ENCODE assay signal across 13 mouse cellular contexts in genomic region chr8:45994111-45994510, GRCm38 (mm10). TPM values are rescaled to one million over a fixed set of nuclear protein-coding genes. Genes with fewer than 3 reads are reported as not detected.
A peak's percentile ranks its signal among the peaks of the same experiment; 100 is the strongest.
DNase-seq lines count a peak whose midpoint lies in the region; ATAC-seq and TF ChIP-seq lines count a peak whose summit lies in the region.
"Had no signal": no experiment of that assay in that cellular context is flagged by ENCODE, and none has a peak within 500 bp of the region (broad histone marks: within the 10 kb centered on the region; RNA-seq: fewer than 3 reads in every experiment).

No protein-coding gene starts in this region.

- ATAC-seq in monocyte, adult 5-6 weeks (replicated peaks; ENCODE audit: insufficient number of reproducible peaks, low FRiP score, low TSS enrichment, poor library complexity, severe bottlenecking) = peak; percentile 59; the same call in 1 of the 2 replicates

- DNase-seq in kidney, adult 2 months = no peak
- DNase-seq in kidney, adult 11 months = no peak
- DNase-seq in CD4-positive helper T cell, adult 2 months (ENCODE audit: low read depth, low spot score) = peak; percentile 37
- DNase-seq in ZHBTc4 (ENCODE audit: low read depth, low spot score) = peak; percentile 72
- DNase-seq in ovary, adult 18-20 months (ENCODE audit: low spot score) = no peak
- no peak for DNase-seq in spleen, postnatal 4 days (ENCODE audit: low spot score in 2 of 2)
- no peak for DNase-seq in adrenal gland, postnatal 36 days
- DNase-seq: cerebellum, adult 9-10 months had no signal

- TF ChIP-seq POLR2A in kidney, adult 2 months (IDR thresholded peaks at IDR 0.05; ENCODE audit: low read depth, low read length) = no peak

- H3K27ac ChIP-seq in kidney, adult 2 months (ENCODE audit: insufficient read depth, low read depth, low read length) = no peak overlapping the region
- H3K27ac ChIP-seq: neural tube, embryonic 15.5 days had no signal

- no peak overlapping the region for H3K4me3 ChIP-seq in kidney, adult 2 months (ENCODE audit: insufficient read depth, low read depth, low read length)
- H3K4me3 ChIP-seq: neural tube, embryonic 15.5 days had no signal

- H3K27me3 ChIP-seq in kidney, adult 2 months (replicated peaks; ENCODE audit: control insufficient read depth, insufficient read depth, low read length) = no peaks in the 10 kb centered on the region
- H3K27me3 ChIP-seq: neural tube, embryonic 15.5 days had no signal

- 0 out of 2 replicates have a peak, but pooled peaks cover 1% of the 10 kb centered on the region for H3K4me1 ChIP-seq in kidney, adult 2 months (ENCODE audit: control insufficient read depth, insufficient read depth, low read length)

- 99% methylated on average over 2 of the region's 2 CpGs for WGBS in kidney, adult 2 months

- H3K36me3 ChIP-seq in kidney, adult 2 months (ENCODE audit: control insufficient read depth, insufficient read depth, low read length) = peaks cover 7% of the 10 kb centered on the region; the same call in 1 of the 2 replicates

- peak; percentile 45; the same call in 1 of the 2 replicates for TF ChIP-seq CTCF in kidney, adult 2 months (conservative IDR thresholded peaks at IDR 0.05; ENCODE audit: insufficient read depth, insufficient read length, low read depth, low read length)

RNA-seq across cellular contexts. Expression of gene Lrp2bp, which starts 5.0 kb away (rescaled TPM):
- polyA plus RNA-seq in kidney, adult 2 months (2012; rRNA removed) = 0.17 and 0.18 TPM in 2 replicates
- total RNA-seq in monocyte, adult 5-6 weeks (2017) = 0.19 TPM in 1 of 3 replicates, not detected in the others
- total RNA-seq in adrenal gland, postnatal 36 days (2021) = under 1 TPM in 1 of 2 experiments, not detected in 1; 0.26 TPM

RNA-seq across cellular contexts. Expression of gene Ankrd37, which starts 11.4 kb away (rescaled TPM):
- 1.5 and 1.8 TPM in 2 replicates for polyA plus RNA-seq in kidney, adult 2 months (2012; rRNA removed)
- total RNA-seq in monocyte, adult 5-6 weeks (2017) = 7.3 to 18.8 TPM (median 11.7 TPM) in 3 replicates
- under 1 TPM; 0.60 to 0.82 TPM for total RNA-seq in adrenal gland, postnatal 36 days (2021)

RNA-seq across cellular contexts. Expression of gene Ufsp2, which starts 18.8 kb away (rescaled TPM):
- 22.9 and 29.2 TPM in 2 replicates for polyA plus RNA-seq in kidney, adult 2 months (2012; rRNA removed)
- 59.2 to 74.7 TPM (median 73.5 TPM) in 3 replicates for total RNA-seq in monocyte, adult 5-6 weeks (2017)
- 10 to 100 TPM; 47.5 to 64.7 TPM for total RNA-seq in adrenal gland, postnatal 36 days (2021)

RNA-seq across cellular contexts. Expression of gene 1700029J07Rik, which starts 19.1 kb away (rescaled TPM):
- polyA plus RNA-seq in kidney, adult 2 months (2012; rRNA removed) = 1.2 and 1.3 TPM in 2 replicates
- 0.32 to 2.5 TPM (median 2.1 TPM) in 3 replicates for total RNA-seq in monocyte, adult 5-6 weeks (2017)
- total RNA-seq in adrenal gland, postnatal 36 days (2021) = 1 to 10 TPM; 1.7 to 2.8 TPM

RNA-seq across cellular contexts. Expression of gene Ccdc110, which starts 59.7 kb away (rescaled TPM):
- not detected in 2 replicates for polyA plus RNA-seq in kidney, adult 2 months (2012; rRNA removed)
- not detected in 3 replicates for total RNA-seq in monocyte, adult 5-6 weeks (2017)
- total RNA-seq in adrenal gland, postnatal 36 days (2021) = not detected
- total RNA-seq: hematopoietic stem cell, adult 5-6 weeks had no signal
- polyA plus RNA-seq: lung, embryonic 16.5 days; stomach, embryonic 16.5 days had no signal

Comparison
In these comparisons a context has a peak if more than half of its experiments do, and no peak if none do; other contexts are left out.
1. DNase-seq: peak in CD4-positive helper T cell, adult 2 months (single experiment) and ZHBTc4 (single experiment); none in kidney, adult 2 months (single experiment), kidney, adult 11 months (single experiment), ovary, adult 18-20 months (single experiment), spleen, postnatal 4 days (0 of 2) and adrenal gland, postnatal 36 days (0 of 2).